Mouse (Mus musculus) liver, adult 2 months (tissue): Measurements from ENCODE around the gene Cldn3.

ENCODE experiments used
- CTCF ChIP-seq: fragments of 200-500 bp; IDR thresholded peaks from 2 replicates; pipeline ENCODE4 v1.5.1; 2011; ENCODE audit warnings: low read depth, low read length, control low read depth
- POLR2A ChIP-seq: fragments of 200-500 bp; IDR thresholded peaks from 2 replicates; pipeline ENCODE4 v1.6.1; 2011; ENCODE audit warnings: low read length, control low read depth; ENCODE audit not compliant: insufficient read depth; ENCODE audit errors: extremely low read depth

DNA sequence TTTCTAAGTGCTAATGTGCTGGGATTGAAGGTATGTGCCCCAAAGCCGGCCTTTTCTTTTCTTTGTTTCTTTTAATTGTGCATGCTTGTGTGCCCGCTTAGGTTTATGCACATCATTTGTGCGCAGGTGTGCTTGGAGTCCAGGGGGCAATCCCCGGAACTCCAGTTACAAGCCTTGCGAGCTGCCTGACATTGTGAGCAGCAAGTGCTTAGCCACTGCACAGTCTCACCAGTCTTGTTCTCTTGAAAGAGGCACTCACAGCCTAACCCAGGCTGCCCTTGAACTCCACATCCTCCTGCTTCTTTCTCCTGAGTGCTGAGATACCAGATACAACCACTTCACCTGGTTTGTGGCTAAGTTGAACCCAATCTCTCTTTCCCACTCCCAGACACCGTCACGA is 12.5 kb upstream of the Cldn3 start:
- TF ChIP-seq POLR2A (no peak), CTCF (no peak)
